In genomic region chr3:123507663-123508055, GRCm38 (mm10) we compare ENCODE assay signal across 8 mouse cellular contexts.
DNase-seq lines count a peak whose midpoint lies in the region; ATAC-seq and TF ChIP-seq lines count a peak whose summit lies in the region.

No protein-coding gene starts in this region.

- peak overlapping the region; percentile 75 for H3K4me3 ChIP-seq in kidney, embryonic 15.5 days (replicated peaks)
- H3K4me3 ChIP-seq in bone marrow, adult 2 months (replicated peaks; ENCODE audit: control insufficient read depth, low read depth, low read length), result peak overlapping the region; percentile 99
- H3K4me3 ChIP-seq in hindbrain, embryonic 13.5 days, result peak overlapping the region; percentile 54
- peak overlapping the region; percentile 69 for H3K4me3 ChIP-seq in midbrain, embryonic 14.5 days (replicated peaks; ENCODE audit: low read depth, low read length)

- peaks cover 23% of the 10 kb centered on the region; the same call in 1 of the 2 replicates for H3K36me3 ChIP-seq in kidney, embryonic 15.5 days
- peaks cover 8% of the 10 kb centered on the region; the same call in 1 of the 2 replicates for H3K36me3 ChIP-seq in hindbrain, embryonic 13.5 days
- H3K36me3 ChIP-seq in midbrain, embryonic 14.5 days (ENCODE audit: control insufficient read depth, insufficient read depth, low read length), result peaks cover 6% of the 10 kb centered on the region; the same call in 1 of the 2 replicates

- no peaks in the 10 kb centered on the region for H3K9me3 ChIP-seq in kidney, embryonic 15.5 days (replicated peaks)
- H3K9me3 ChIP-seq in hindbrain, embryonic 13.5 days, result no peaks in the 10 kb centered on the region
- no peaks in the 10 kb centered on the region for H3K9me3 ChIP-seq in midbrain, embryonic 14.5 days (ENCODE audit: control insufficient read depth, low read length)

- H3K27me3 ChIP-seq in kidney, embryonic 15.5 days, result no peaks in the 10 kb centered on the region
- H3K27me3 ChIP-seq in hindbrain, embryonic 13.5 days, result no peaks in the 10 kb centered on the region
- no peaks in the 10 kb centered on the region for H3K27me3 ChIP-seq in midbrain, embryonic 14.5 days (ENCODE audit: control insufficient read depth, insufficient read depth, low read length)

- peak overlapping the region; percentile 75 for H3K4me2 ChIP-seq in kidney, embryonic 15.5 days
- H3K4me2 ChIP-seq in hindbrain, embryonic 13.5 days, result peak overlapping the region; percentile 62
- H3K4me2 ChIP-seq in midbrain, embryonic 14.5 days (ENCODE audit: low read length), result peak overlapping the region; percentile 84

- TF ChIP-seq CTCF in bone marrow, adult 2 months (IDR thresholded peaks at IDR 0.05; ENCODE audit: control insufficient read depth, insufficient read depth, low read length), result no peak

- H3K4me1 ChIP-seq in kidney, embryonic 15.5 days, result peaks cover 24% of the 10 kb centered on the region
- no peaks in the 10 kb centered on the region for H3K4me1 ChIP-seq in bone marrow, adult 2 months (ENCODE audit: control insufficient read depth, insufficient read depth, low read length)
- H3K4me1 ChIP-seq in hindbrain, embryonic 13.5 days (replicated peaks), result peaks cover 34% of the 10 kb centered on the region
- peaks cover 26% of the 10 kb centered on the region for H3K4me1 ChIP-seq in midbrain, embryonic 14.5 days (ENCODE audit: control insufficient read depth, insufficient read depth, low read length)

- no peak for DNase-seq in kidney, postnatal 14 days
- no peak for DNase-seq in midbrain, embryonic 14.5 days
- DNase-seq in left cerebral cortex, postnatal 36 days (ENCODE audit: low spot score in 2 of 2), result no peak
- DNase-seq in adrenal gland, postnatal 25 days, result no peak

- no peak for TF ChIP-seq POLR2A in bone marrow, adult 2 months (IDR thresholded peaks at IDR 0.05; ENCODE audit: borderline replicate concordance, control insufficient read depth, low read depth, low read length)

- peak overlapping the region; percentile 85 for H3K27ac ChIP-seq in kidney, embryonic 15.5 days
- peak overlapping the region; percentile 84 for H3K27ac ChIP-seq in bone marrow, adult 2 months (ENCODE audit: control insufficient read depth, insufficient read depth, low read depth, low read length, poor library complexity)
- H3K27ac ChIP-seq in hindbrain, embryonic 13.5 days, result peak overlapping the region; percentile 84
- H3K27ac ChIP-seq in midbrain, embryonic 14.5 days (replicated peaks; ENCODE audit: low read depth, low read length), result peak overlapping the region; percentile 88

- 0% methylated on average over 10 of the region's 10 CpGs for WGBS in kidney, embryonic 15.5 days
- under 1% methylated on average over 10 of the region's 10 CpGs for WGBS in bone marrow, adult 2 months
- under 1% methylated on average over 10 of the region's 10 CpGs for WGBS in hindbrain, embryonic 13.5 days
- under 1% methylated on average over 10 of the region's 10 CpGs for WGBS in midbrain, embryonic 14.5 days

- intact Hi-C loops in left cerebral cortex, postnatal 36 days (cut with DNase I), result loop anchor here (2.0 to 5.0 kb wide), 2 partner anchors 60 to 123 kb away; partner anchors contain the start of gene Prss12

- ATAC-seq in kidney, embryonic 15.5 days (replicated peaks; ENCODE audit: low FRiP score), result no peak
- no peak for ATAC-seq in hindbrain, embryonic 13.5 days (ENCODE audit: low FRiP score)
- no peak for ATAC-seq in midbrain, embryonic 14.5 days (ENCODE audit: low FRiP score, low TSS enrichment)
- no peak for ATAC-seq in activated CD4-positive, CD25-positive, alpha-beta regulatory T cell, adult 4 months

- H3K9ac ChIP-seq in kidney, embryonic 15.5 days, result peak overlapping the region; percentile 84
- H3K9ac ChIP-seq in hindbrain, embryonic 13.5 days, result peak overlapping the region; percentile 76
- peak overlapping the region; percentile 67 for H3K9ac ChIP-seq in midbrain, embryonic 14.5 days (replicated peaks; ENCODE audit: low read length)
